23 mouse cellular contexts compared by ENCODE assay signal in the genomic region with DNA sequence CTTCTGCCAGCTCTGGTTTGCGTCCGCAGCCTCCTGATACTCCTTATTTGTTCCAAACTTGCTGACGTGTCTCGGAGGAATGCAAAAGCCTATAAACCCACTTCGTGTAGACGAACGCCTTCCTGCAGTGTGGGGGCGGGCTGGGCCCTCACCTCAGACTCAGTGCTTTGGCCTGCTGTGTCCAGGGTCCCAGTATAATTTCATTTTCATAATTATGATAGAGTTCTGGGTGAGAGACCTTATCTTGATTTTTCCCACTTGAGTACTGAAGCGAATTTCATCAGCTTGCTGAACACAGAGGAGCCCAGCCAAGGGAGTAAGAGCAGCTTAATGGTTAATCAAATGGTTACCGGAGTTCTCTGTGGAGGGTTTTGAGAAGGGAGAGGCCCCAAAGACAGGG. TPM values are rescaled to one million over a fixed set of nuclear protein-coding genes. Genes with fewer than 3 reads are reported as not detected.
DNase-seq lines count a peak whose midpoint lies in the region; ATAC-seq and TF ChIP-seq lines count a peak whose summit lies in the region.
"Had no signal": no experiment of that assay in that cellular context is flagged by ENCODE, and none has a peak within 500 bp of the region (broad histone marks: within the 10 kb centered on the region; RNA-seq: fewer than 3 reads in every experiment).

No protein-coding gene starts in this region.

- no peak for TF ChIP-seq POLR2A in lung, adult 2 months (IDR thresholded peaks at IDR 0.05; ENCODE audit: borderline replicate concordance, extremely low read depth, low read depth, low read length)

- peaks cover 19% of the 10 kb centered on the region; the same call in 1 of the 2 replicates for H3K36me3 ChIP-seq in kidney, embryonic 14.5 days (ENCODE audit: control insufficient read depth, insufficient read depth, low read length)
- peaks cover 39% of the 10 kb centered on the region for H3K36me3 ChIP-seq in lung, embryonic 15.5 days

- no peak overlapping the region for H3K4me2 ChIP-seq in kidney, embryonic 14.5 days (replicated peaks; ENCODE audit: low read depth, low read length)
- H3K4me2 ChIP-seq in lung, embryonic 15.5 days, result peak overlapping the region; percentile 5; the same call in 1 of the 2 replicates
- H3K4me2 ChIP-seq: forebrain, embryonic 13.5 days; heart, embryonic 15.5 days; liver, embryonic 15.5 days; midbrain, embryonic 12.5 days; neural tube, embryonic 13.5 days had no signal

- H3K9me3 ChIP-seq in kidney, embryonic 14.5 days (ENCODE audit: control insufficient read depth, low read length), result no peaks in the 10 kb centered on the region
- H3K9me3 ChIP-seq in lung, embryonic 15.5 days, result no peaks in the 10 kb centered on the region
- H3K9me3 ChIP-seq: forebrain, embryonic 13.5 days; G1E; heart, embryonic 10.5 days; heart, embryonic 15.5 days; liver, embryonic 15.5 days; midbrain, embryonic 12.5 days; neural tube, embryonic 13.5 days had no signal

- no peak for DNase-seq in kidney, adult 8-10 months
- DNase-seq in lung, adult 2 months, result no peak
- DNase-seq in forelimb bud, embryonic 11.5 days (ENCODE audit: low read depth, low spot score), result peak; percentile 24
- DNase-seq in yolk sac, embryonic 10.5 days (ENCODE audit: low spot score), result peak; percentile 56
- DNase-seq in right cerebral cortex, postnatal 14 days, result no peak
- DNase-seq: adrenal gland, postnatal 10 days; cerebellum, adult 8-10 months; cerebellum, postnatal 25 days; gastrocnemius, postnatal 14 days; kidney, postnatal 10 days; liver had no signal

- H3K27ac ChIP-seq in kidney, embryonic 14.5 days (ENCODE audit: low read depth, low read length), result peak overlapping the region; percentile 79
- peak overlapping the region; percentile 82 for H3K27ac ChIP-seq in lung, embryonic 15.5 days
- H3K27ac ChIP-seq: forebrain, embryonic 13.5 days; heart, embryonic 10.5 days; heart, embryonic 15.5 days; left cerebral cortex, adult 2 months; liver, embryonic 15.5 days; midbrain, embryonic 12.5 days; neural tube, embryonic 13.5 days had no signal

- no peak for TF ChIP-seq CTCF in lung, adult 2 months (IDR thresholded peaks at IDR 0.05; ENCODE audit: insufficient read depth, low read length)

- no peak for ATAC-seq in kidney, embryonic 14.5 days (ENCODE audit: low FRiP score, low TSS enrichment)
- ATAC-seq in lung, embryonic 15.5 days (ENCODE audit: borderline replicate concordance, extremely low read depth, low FRiP score, low TSS enrichment), result no peak
- ATAC-seq: forebrain, embryonic 13.5 days; hindbrain, embryonic 16.5 days had no signal

- peaks cover 48% of the 10 kb centered on the region for H3K4me1 ChIP-seq in kidney, embryonic 14.5 days (ENCODE audit: control insufficient read depth, insufficient read depth, low read length)
- peaks cover 4% of the 10 kb centered on the region; the same call in 1 of the 2 replicates for H3K4me1 ChIP-seq in lung, embryonic 15.5 days
- no peaks in the 10 kb centered on the region; the same call in 1 of the 2 replicates for H3K4me1 ChIP-seq in lung, adult 2 months (ENCODE audit: control insufficient read depth, insufficient read depth, low read length)
- H3K4me1 ChIP-seq: midbrain, embryonic 12.5 days; neural tube, embryonic 13.5 days had no signal

- no peak overlapping the region; the same call in 1 of the 2 replicates for H3K9ac ChIP-seq in kidney, embryonic 14.5 days (ENCODE audit: low read depth, low read length)
- H3K9ac ChIP-seq in lung, embryonic 15.5 days, result no peak overlapping the region
- H3K9ac ChIP-seq: forebrain, embryonic 13.5 days; heart, embryonic 15.5 days; liver, embryonic 15.5 days; midbrain, embryonic 12.5 days; neural tube, embryonic 13.5 days had no signal

- no peaks in the 10 kb centered on the region for H3K27me3 ChIP-seq in kidney, embryonic 14.5 days (ENCODE audit: control insufficient read depth, insufficient read depth, low read length)
- no peaks in the 10 kb centered on the region for H3K27me3 ChIP-seq in lung, embryonic 15.5 days
- H3K27me3 ChIP-seq: forebrain, embryonic 13.5 days; heart, embryonic 15.5 days; liver, embryonic 15.5 days; megakaryocyte, embryonic 14.5 days; midbrain, embryonic 12.5 days; neural tube, embryonic 13.5 days had no signal

- WGBS in kidney, embryonic 14.5 days, result 31% methylated on average over 10 of the region's 10 CpGs
- 51% methylated on average over 10 of the region's 10 CpGs for WGBS in lung, embryonic 15.5 days
- 66% methylated on average over 10 of the region's 10 CpGs for WGBS in lung, adult 2 months

- H3K4me3 ChIP-seq in kidney, embryonic 14.5 days (ENCODE audit: low read length), result no peak overlapping the region
- no peak overlapping the region for H3K4me3 ChIP-seq in lung, embryonic 15.5 days
- no peak overlapping the region for H3K4me3 ChIP-seq in lung, adult 2 months (replicated peaks; ENCODE audit: extremely low read depth, low read depth, low read length)
- H3K4me3 ChIP-seq: forebrain, embryonic 13.5 days; heart, embryonic 10.5 days; heart, embryonic 15.5 days; left cerebral cortex, adult 2 months; liver, embryonic 15.5 days; megakaryocyte, embryonic 14.5 days; midbrain, embryonic 12.5 days; neural tube, embryonic 13.5 days had no signal

RNA-seq across cellular contexts. Expression of a gene that starts 20.2 kb away (rescaled TPM):
- 0.32 and 0.90 TPM in 2 replicates for polyA plus RNA-seq in kidney, embryonic 14.5 days (2014; fragmentation: Nextera tagmentation; extraction: Ambion mirVana)
- polyA plus RNA-seq in lung, embryonic 15.5 days (2015; fragmentation: Nextera tagmentation; extraction: Ambion mirVana), result 1.9 and 2.4 TPM in 2 replicates
- 46.8 and 47.3 TPM in 2 replicates for polyA plus RNA-seq in lung, adult 2 months (2012; rRNA removed)

RNA-seq across cellular contexts. Expression of a gene that starts 28.7 kb away (rescaled TPM):
- polyA plus RNA-seq in kidney, embryonic 14.5 days (2014; fragmentation: Nextera tagmentation; extraction: Ambion mirVana), result 59.8 and 63.3 TPM in 2 replicates
- 79.2 and 83.2 TPM in 2 replicates for polyA plus RNA-seq in lung, embryonic 15.5 days (2015; fragmentation: Nextera tagmentation; extraction: Ambion mirVana)
- polyA plus RNA-seq in lung, adult 2 months (2012; rRNA removed), result 56.5 and 70.8 TPM in 2 replicates

RNA-seq across cellular contexts. Expression of a gene that starts 33.3 kb away (rescaled TPM):
- 161 and 169 TPM in 2 replicates for polyA plus RNA-seq in kidney, embryonic 14.5 days (2014; fragmentation: Nextera tagmentation; extraction: Ambion mirVana)
- 169 and 174 TPM in 2 replicates for polyA plus RNA-seq in lung, embryonic 15.5 days (2015; fragmentation: Nextera tagmentation; extraction: Ambion mirVana)
- polyA plus RNA-seq in lung, adult 2 months (2012; rRNA removed), result 18.7 and 20.7 TPM in 2 replicates

RNA-seq across cellular contexts. Expression of a gene that starts 50.4 kb away (rescaled TPM):
- polyA plus RNA-seq in kidney, embryonic 14.5 days (2014; fragmentation: Nextera tagmentation; extraction: Ambion mirVana), result 297 and 364 TPM in 2 replicates
- 341 and 343 TPM in 2 replicates for polyA plus RNA-seq in lung, embryonic 15.5 days (2015; fragmentation: Nextera tagmentation; extraction: Ambion mirVana)
- 413 and 456 TPM in 2 replicates for polyA plus RNA-seq in lung, adult 2 months (2012; rRNA removed)

RNA-seq across cellular contexts. Expression of a gene that starts 59.4 kb away (rescaled TPM):
- 11.3 and 12.3 TPM in 2 replicates for polyA plus RNA-seq in kidney, embryonic 14.5 days (2014; fragmentation: Nextera tagmentation; extraction: Ambion mirVana)
- polyA plus RNA-seq in lung, embryonic 15.5 days (2015; fragmentation: Nextera tagmentation; extraction: Ambion mirVana), result 3.9 and 5.1 TPM in 2 replicates
- 13.6 and 15.7 TPM in 2 replicates for polyA plus RNA-seq in lung, adult 2 months (2012; rRNA removed)

Comparison
In these comparisons a context has a peak if more than half of its experiments do, and no peak if none do; other contexts are left out.
1. RNA of a gene that starts 20.2 kb away (polyA plus RNA-seq): 46.8 to 47.3 TPM in lung, adult 2 months; 1.9 to 2.4 TPM in lung, embryonic 15.5 days and 0.32 to 0.90 TPM in kidney, embryonic 14.5 days; every median in the first group is over 10 times any median in the second.
2. DNase-seq: peak in forelimb bud, embryonic 11.5 days (single experiment) and yolk sac, embryonic 10.5 days (single experiment); none in kidney, adult 8-10 months (0 of 2), lung, adult 2 months (single experiment) and right cerebral cortex, postnatal 14 days (single experiment).